Mouse (Mus musculus) C2C12 (cell line): ENCODE measurements around the gene Chid1.

Source experiments
- CTCF ChIP-seq: IDR thresholded peaks from one replicate; pipeline ENCODE4 v1.5.1; 2011; ENCODE audit not compliant: control insufficient read depth, insufficient read depth, insufficient read length
- MYOD1 ChIP-seq: IDR thresholded peaks from one replicate; pipeline ENCODE4 v1.6.1; 2011; ENCODE audit warnings: low read depth; ENCODE audit not compliant: control insufficient read depth, insufficient read length
- MYOG ChIP-seq: IDR thresholded peaks from one replicate; pipeline ENCODE4 v1.6.1; 2011; ENCODE audit not compliant: control insufficient read depth, insufficient read length; ENCODE audit errors: extremely low read depth
- USF1 ChIP-seq: IDR thresholded peaks from one replicate; pipeline ENCODE4 v1.6.1; 2011; ENCODE audit warnings: low read depth, mild to moderate bottlenecking, control low read depth, moderate library complexity

GRCm38 (mm10) chr7:141564561-141564960 lies 24.9 kb upstream of the Chid1 start:
- TF ChIP-seq CTCF (no peak), USF1 (no peak), MYOG (no peak), MYOD1 (no peak)
